Mouse (Mus musculus) C2C12 (cell line): ENCODE measurements around the gene Nt5c2.

Experiments used
- CEBPB ChIP-seq: IDR thresholded peaks from one replicate; pipeline ENCODE4 v1.6.1; 2011; ENCODE audit warnings: low read depth, mild to moderate bottlenecking, control low read depth, moderate library complexity
- CTCF ChIP-seq: IDR thresholded peaks from one replicate; pipeline ENCODE4 v1.5.1; 2011; ENCODE audit not compliant: control insufficient read depth, insufficient read depth, insufficient read length
- FOSL1 ChIP-seq: IDR thresholded peaks from one replicate; pipeline ENCODE4 v1.8.0; 2011; ENCODE audit warnings: mild to moderate bottlenecking, low read length; ENCODE audit not compliant: poor library complexity, insufficient read depth, severe bottlenecking
- MAX ChIP-seq: IDR thresholded peaks from one replicate; pipeline ENCODE4 v1.6.1; 2011; ENCODE audit warnings: mild to moderate bottlenecking, control low read depth
- MYOD1 ChIP-seq: IDR thresholded peaks from one replicate; pipeline ENCODE4 v1.6.1; 2011; ENCODE audit warnings: low read depth; ENCODE audit not compliant: control insufficient read depth, insufficient read length
- MYOG ChIP-seq: IDR thresholded peaks from one replicate; pipeline ENCODE4 v1.6.1; 2011; ENCODE audit not compliant: control insufficient read depth, insufficient read length; ENCODE audit errors: extremely low read depth
- USF1 ChIP-seq: IDR thresholded peaks from one replicate; pipeline ENCODE4 v1.6.1; 2011; ENCODE audit warnings: low read depth, mild to moderate bottlenecking, control low read depth, moderate library complexity

GRCm38 (mm10) chr19:46843030-46843429, 171.9 kb downstream of the Nt5c2 start:
- no peak for TF ChIP-seq USF1
- no peak for TF ChIP-seq CTCF
- TF ChIP-seq MYOG = no peak
- no peak for TF ChIP-seq MAX
- TF ChIP-seq FOSL1 = no peak
- TF ChIP-seq CEBPB = no peak
- TF ChIP-seq MYOD1 = no peak
